Mouse (Mus musculus) cerebellum, adult 2 months (tissue): ENCODE results near the gene Hoxb6. TPM values are rescaled to one million over a fixed set of nuclear protein-coding genes. Genes with fewer than 3 reads are reported as not detected.

Experiments used
- DNase-seq, 2 experiments: peaks; one replicate each; pipeline ENCODE4 v3.0.0; 2021
- H3K27ac ChIP-seq: fragments of 200-500 bp; 2 replicates; pipeline ENCODE4 v1.5.1; 2012; ENCODE audit warnings: low read length, control low read depth, inconsistent platforms; ENCODE audit not compliant: insufficient read depth
- H3K27me3 ChIP-seq: fragments of 200-500 bp; 2 replicates; pipeline ENCODE4 v1.6.1; 2012; ENCODE audit warnings: inconsistent platforms, mild to moderate bottlenecking, low read length, moderate library complexity; ENCODE audit not compliant: control insufficient read depth, insufficient read depth
- H3K4me1 ChIP-seq: fragments of 200-500 bp; 2 replicates; pipeline ENCODE4 v1.6.1; 2011; ENCODE audit warnings: low read length; ENCODE audit not compliant: control insufficient read depth, insufficient read depth
- H3K4me3 ChIP-seq: fragments of 200-500 bp; replicated peaks from 2 replicates; pipeline ENCODE3; 2011; ENCODE audit warnings: mild to moderate bottlenecking, low read depth, low read length, control low read depth; ENCODE audit not compliant: insufficient read depth
- CTCF ChIP-seq: fragments of 200-500 bp; IDR thresholded peaks from 2 replicates; pipeline ENCODE4 v1.5.1; 2011; ENCODE audit warnings: low read depth, mild to moderate bottlenecking, control low read depth, low read length, moderate library complexity, borderline replicate concordance; ENCODE audit not compliant: insufficient read depth
- POLR2A ChIP-seq: fragments of 200-500 bp; IDR thresholded peaks from 2 replicates; pipeline ENCODE4 v1.6.1; 2011; ENCODE audit warnings: low read length, control low read depth, borderline replicate concordance; ENCODE audit not compliant: insufficient read depth
- WGBS: fragments of 180-500 bp; shearing (Covaris S2); methylation state at CpG from one replicate; pipeline ENCODE4 v1.1.7; 2018; 5-methylcytosine and 5-hydroxymethylcytosine counted together
- polyA plus RNA-seq: library from polyadenylated mRNA; depleted of rRNA; stranded (reverse); fragments of >200 nt; gene quantifications from 2 replicates; pipeline ENCODE4 v1.2.3, GENCODE M21; 2012

Gene Hoxb6
- polyA plus RNA-seq, 1 experiment, result 1.5 TPM

DNA sequence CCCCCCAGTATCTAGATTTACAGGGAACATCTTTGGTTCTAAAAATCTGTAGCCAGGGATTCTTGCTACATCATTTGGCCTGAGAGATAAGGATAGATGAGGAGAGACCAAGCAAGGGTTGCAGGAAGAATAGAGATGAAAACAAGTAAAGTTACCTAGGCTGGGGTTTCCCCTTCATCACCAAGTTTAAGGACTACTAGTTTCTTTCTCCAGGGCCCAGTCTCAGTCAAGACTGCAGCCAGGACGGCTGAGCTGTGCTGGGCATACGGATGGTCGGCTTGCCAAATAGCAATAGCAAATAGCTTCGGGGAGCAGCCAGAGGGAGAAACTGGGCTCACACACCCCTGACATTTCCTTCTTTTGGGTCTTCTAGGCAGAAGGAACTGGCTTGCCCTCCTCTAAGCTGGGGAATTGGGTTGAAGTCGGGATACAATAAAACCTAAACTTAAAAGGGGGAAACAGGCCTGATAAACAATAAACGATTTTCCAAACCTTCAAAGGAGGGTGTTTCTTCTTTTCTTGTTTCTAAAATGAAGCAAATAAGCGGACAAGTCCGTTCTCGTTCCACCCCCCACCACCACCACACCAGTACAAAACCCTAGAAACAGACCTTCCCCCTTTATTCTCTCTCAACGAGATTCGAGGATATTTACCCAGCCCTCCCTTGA lies 5.8 kb downstream of the Hoxb6 start:
- DNase-seq, result no peak
- 5% methylated on average over 11 of the region's 11 CpGs for WGBS
- no peak for TF ChIP-seq POLR2A
- TF ChIP-seq CTCF, result no peak
- Histone ChIP-seq H3K4me1 (no peaks in the 10 kb centered on the region), H3K27me3 (peaks cover 24% of the 10 kb centered on the region; the same call in 1 of the 2 replicates), H3K4me3 (no peak overlapping the region), H3K27ac (no peak overlapping the region)

DNA sequence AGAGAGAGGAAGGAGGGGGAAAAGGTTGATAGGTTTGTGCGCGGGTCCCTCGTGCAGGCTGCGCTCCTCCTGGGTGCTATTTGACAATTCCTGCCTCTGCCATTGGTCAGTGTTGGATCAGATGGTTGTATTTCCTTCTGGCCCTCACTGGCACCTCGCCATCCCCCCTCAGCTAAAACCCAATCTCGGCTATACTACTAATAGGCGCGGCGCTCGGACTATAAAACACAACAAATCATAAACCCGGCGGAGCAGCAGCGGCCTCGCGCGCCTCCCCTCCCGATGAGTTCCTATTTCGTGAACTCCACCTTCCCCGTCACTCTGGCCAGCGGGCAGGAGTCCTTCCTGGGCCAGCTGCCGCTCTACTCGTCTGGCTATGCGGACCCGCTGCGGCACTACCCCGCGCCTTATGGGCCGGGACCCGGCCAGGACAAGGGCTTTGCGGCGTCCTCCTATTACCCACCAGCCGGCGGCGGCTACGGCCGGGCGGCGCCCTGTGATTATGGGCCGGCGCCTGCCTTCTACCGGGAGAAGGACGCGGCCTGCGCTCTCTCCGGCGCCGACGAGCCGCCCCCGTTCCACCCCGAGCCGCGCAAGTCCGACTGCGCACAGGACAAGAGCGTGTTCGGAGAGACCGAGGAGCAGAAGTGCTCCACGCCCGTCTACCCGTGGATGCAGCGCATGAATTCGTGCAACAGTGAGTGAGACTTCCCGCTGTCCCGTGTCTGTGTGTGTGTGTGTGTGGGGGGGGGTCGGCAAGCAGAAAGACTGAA lies 6.8 kb downstream of the Hoxb6 start:
- DNase-seq, result no peak
- TF ChIP-seq POLR2A (no peak), CTCF (no peak)
- 2% methylated on average over 66 of the region's 66 CpGs for WGBS
- Histone ChIP-seq H3K27ac (no peak overlapping the region), H3K27me3 (peaks cover 21% of the 10 kb centered on the region; the same call in 1 of the 2 replicates), H3K4me3 (no peak overlapping the region), H3K4me1 (no peaks in the 10 kb centered on the region)

DNA sequence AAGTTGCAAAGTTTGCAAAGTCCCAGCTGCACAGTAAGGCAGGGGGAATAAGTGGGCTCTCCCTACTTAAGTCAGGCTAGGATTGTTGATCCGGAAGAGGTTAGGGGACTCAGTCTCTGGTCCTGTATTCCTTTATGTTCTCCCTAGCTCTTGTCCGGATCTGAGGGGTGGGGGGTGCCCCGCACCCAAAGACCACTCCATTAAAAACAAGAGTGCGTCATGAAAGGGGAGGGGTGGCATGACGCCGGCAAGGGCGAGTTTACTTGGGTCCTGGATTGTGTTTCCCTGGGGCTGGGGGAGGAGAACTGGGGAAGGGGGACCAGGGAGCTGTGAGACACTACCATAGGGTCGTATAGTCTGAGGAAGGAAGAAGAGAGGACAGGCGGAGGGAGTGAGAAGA lies 7.5 kb downstream of the Hoxb6 start:
- peaks cover 21% of the 10 kb centered on the region; the same call in 1 of the 2 replicates for H3K27me3 ChIP-seq
- no peak overlapping the region for H3K4me3 ChIP-seq
- TF ChIP-seq CTCF, result no peak
- TF ChIP-seq POLR2A, result no peak
- WGBS, result 3% methylated on average over 9 of the region's 9 CpGs
- no peaks in the 10 kb centered on the region for H3K4me1 ChIP-seq
- no peak overlapping the region for H3K27ac ChIP-seq
- no peak for DNase-seq

DNA sequence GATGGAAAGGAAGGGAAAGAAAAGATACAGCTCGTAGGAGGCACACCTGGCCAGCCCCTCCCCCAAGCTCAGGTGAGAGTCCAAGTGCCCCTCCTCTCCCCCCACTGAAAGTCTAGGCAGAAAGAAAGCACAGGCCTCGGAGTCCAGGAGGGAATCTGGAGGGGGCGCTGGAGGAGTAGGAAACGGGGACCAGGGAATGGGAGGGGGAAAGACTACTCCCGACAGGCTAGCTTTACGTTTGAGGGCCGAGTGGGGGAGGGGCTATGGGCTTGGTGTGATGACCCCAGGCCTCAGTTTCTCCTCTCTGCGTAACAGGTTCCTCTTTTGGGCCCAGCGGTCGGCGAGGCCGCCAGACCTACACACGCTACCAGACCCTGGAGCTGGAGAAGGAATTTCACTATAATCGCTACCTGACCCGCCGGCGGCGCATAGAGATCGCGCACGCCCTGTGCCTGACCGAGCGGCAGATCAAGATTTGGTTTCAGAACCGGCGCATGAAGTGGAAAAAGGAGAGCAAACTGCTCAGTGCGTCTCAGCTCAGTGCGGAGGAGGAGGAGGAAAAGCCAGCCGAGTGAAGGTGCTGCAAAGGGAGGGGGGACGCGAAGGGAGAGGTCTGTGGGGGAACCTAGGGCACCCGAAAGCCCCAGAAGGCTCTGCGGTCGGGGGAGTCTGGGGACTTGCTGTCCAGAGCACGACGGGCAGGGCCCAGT lies 8.2 kb downstream of the Hoxb6 start:
- Histone ChIP-seq H3K27me3 (peaks cover 20% of the 10 kb centered on the region; the same call in 1 of the 2 replicates), H3K27ac (no peak overlapping the region), H3K4me1 (no peaks in the 10 kb centered on the region), H3K4me3 (no peak overlapping the region)
- no peak for DNase-seq
- WGBS, result 2% methylated on average over 35 of the region's 35 CpGs
- TF ChIP-seq POLR2A (no peak), CTCF (no peak)

DNA sequence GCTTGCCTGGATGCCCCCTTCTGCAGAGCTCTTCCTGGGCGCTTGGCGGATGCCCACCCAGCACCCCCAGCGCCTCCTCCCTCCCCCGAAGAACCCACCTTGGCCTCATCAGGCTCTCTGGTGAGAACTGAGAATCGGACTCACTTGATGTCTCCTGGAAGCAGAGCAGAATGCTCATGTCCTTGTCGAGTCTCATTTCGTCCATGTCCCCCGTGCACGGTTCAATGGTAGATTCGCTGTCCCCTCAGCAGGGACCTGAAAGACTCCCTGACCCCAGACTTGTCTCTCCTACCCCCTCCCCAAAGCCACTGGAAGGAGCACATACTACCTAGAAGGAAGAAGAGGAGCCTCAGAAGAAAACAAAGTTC lies 8.8 kb downstream of the Hoxb6 start:
- TF ChIP-seq POLR2A, result no peak
- no peak for TF ChIP-seq CTCF
- no peak overlapping the region for H3K4me3 ChIP-seq
- 7% methylated on average over 10 of the region's 10 CpGs for WGBS
- DNase-seq, result no peak
- H3K27ac ChIP-seq, result no peak overlapping the region
- H3K4me1 ChIP-seq, result no peaks in the 10 kb centered on the region
- H3K27me3 ChIP-seq, result peaks cover 20% of the 10 kb centered on the region; the same call in 1 of the 2 replicates

DNA sequence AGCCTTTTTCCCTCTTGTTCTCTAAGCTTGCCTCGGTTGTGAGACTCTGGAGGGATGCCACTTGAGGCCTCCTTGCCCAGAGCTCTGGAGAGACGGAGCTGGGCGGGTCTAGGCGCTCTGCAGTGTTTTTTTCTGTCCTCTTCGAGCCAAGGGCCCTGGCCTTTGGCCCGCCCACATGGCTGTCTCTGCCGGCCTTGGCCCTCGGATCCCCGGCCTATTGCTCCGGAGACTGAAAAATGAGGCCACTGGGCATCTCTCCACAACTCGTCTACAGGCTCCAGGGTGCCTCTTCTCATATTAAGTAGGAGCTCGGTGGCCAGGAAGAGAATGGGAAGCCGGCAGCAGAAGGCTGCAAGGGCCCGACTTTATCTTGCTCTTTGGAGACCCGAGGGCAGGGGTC lies 9.6 kb downstream of the Hoxb6 start:
- no peak overlapping the region for H3K27ac ChIP-seq
- peak in 1 of 2 experiments; percentile 51 for DNase-seq
- no peak overlapping the region for H3K4me3 ChIP-seq
- no peaks in the 10 kb centered on the region for H3K4me1 ChIP-seq
- TF ChIP-seq POLR2A (no peak), CTCF (no peak)
- H3K27me3 ChIP-seq, result peaks cover 20% of the 10 kb centered on the region; the same call in 1 of the 2 replicates
- 2% methylated on average over 15 of the region's 15 CpGs for WGBS

DNA sequence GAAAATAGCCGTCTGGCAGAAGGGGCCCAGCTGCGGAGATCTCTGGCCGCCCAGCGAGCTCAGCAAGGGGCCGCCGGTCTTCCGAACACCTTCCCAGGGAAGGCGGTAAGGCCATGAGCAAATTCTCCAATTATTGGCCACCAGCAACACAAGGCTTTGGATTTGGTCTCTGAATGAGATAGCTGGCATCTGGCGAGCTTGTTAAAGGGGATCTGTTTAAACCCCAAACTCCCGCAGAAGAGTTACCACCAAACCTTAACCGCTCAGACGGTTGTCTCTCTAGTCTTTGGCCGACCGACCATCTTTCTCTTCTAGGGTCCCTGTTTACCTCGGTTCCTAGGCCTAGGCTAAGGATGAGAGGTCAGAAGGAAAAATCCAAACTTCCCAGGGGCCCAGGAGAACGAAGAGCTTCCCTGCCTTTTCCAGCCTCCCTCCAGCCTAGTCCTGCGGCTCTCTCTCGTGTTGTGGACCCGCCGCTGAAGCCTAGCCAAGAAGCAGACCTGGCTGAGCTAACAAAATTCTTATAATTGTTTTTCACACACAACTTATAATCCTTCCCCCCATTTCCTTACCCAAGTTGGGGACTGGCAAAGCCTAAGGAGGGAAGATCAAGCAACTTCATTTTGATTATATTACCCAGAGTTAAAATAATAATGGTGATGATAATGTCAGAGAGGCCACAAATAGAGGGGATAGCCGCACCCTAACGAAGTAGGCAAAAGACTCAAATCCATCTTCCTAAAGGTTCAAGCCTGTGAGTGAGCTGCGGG lies 10.3 kb downstream of the Hoxb6 start:
- Histone ChIP-seq H3K27me3 (peaks cover 18% of the 10 kb centered on the region; the same call in 1 of the 2 replicates), H3K4me3 (no peak overlapping the region), H3K27ac (no peak overlapping the region), H3K4me1 (no peaks in the 10 kb centered on the region)
- WGBS, result 7% methylated on average over 23 of the region's 23 CpGs
- DNase-seq, result no peak
- TF ChIP-seq POLR2A, result no peak
- no peak for TF ChIP-seq CTCF
